11 mouse cellular contexts compared by ENCODE assay signal in genomic region chr8:120304097-120304496, GRCm38 (mm10).
A peak's percentile ranks its signal among the peaks of the same experiment; 100 is the strongest.
DNase-seq lines count a peak whose midpoint lies in the region; ATAC-seq and TF ChIP-seq lines count a peak whose summit lies in the region.
"Had no signal": no experiment of that assay in that cellular context is flagged by ENCODE, and none has a peak within 500 bp of the region (broad histone marks: within the 10 kb centered on the region; RNA-seq: fewer than 3 reads in every experiment).

No protein-coding gene starts in this region.

- H3K4me2 ChIP-seq in neural tube, embryonic 12.5 days (replicated peaks) = 0 out of 2 replicates have a peak overlapping the region, but pooled peaks have one; percentile 12
- H3K4me2 ChIP-seq in limb, embryonic 13.5 days (replicated peaks) = peak overlapping the region; percentile 12
- no peak overlapping the region for H3K4me2 ChIP-seq in stomach, postnatal 0 days (replicated peaks; ENCODE audit: low read depth)

- H3K4me1 ChIP-seq in neural tube, embryonic 12.5 days = peaks cover 74% of the 10 kb centered on the region
- H3K4me1 ChIP-seq in limb, embryonic 13.5 days = peaks cover 70% of the 10 kb centered on the region
- peaks cover 8% of the 10 kb centered on the region for H3K4me1 ChIP-seq in stomach, postnatal 0 days (replicated peaks; ENCODE audit: control insufficient read depth, insufficient read depth)

- H3K27ac ChIP-seq in neural tube, embryonic 12.5 days = peak overlapping the region; percentile 37; the same call in 1 of the 2 replicates
- peak overlapping the region; percentile 69; the same call in 1 of the 2 replicates for H3K27ac ChIP-seq in limb, embryonic 13.5 days
- H3K27ac ChIP-seq in stomach, postnatal 0 days (replicated peaks) = no peak overlapping the region

- WGBS in neural tube, embryonic 12.5 days = 22% methylated on average over 9 of the region's 9 CpGs
- 25% methylated on average over 9 of the region's 9 CpGs for WGBS in limb, embryonic 13.5 days
- WGBS in stomach, postnatal 0 days = 48% methylated on average over 9 of the region's 9 CpGs

- TF ChIP-seq CTCF in stomach, postnatal 0 days (IDR thresholded peaks at IDR 0.05; ENCODE audit: low read depth) = no peak

- no peak for ATAC-seq in neural tube, embryonic 12.5 days (ENCODE audit: low FRiP score, low read depth)
- ATAC-seq in limb, embryonic 13.5 days (ENCODE audit: low FRiP score, low read depth) = no peak
- no peak for ATAC-seq in stomach, postnatal 0 days (ENCODE audit: low FRiP score, low TSS enrichment)

- H3K4me3 ChIP-seq in neural tube, embryonic 12.5 days = no peak overlapping the region
- H3K4me3 ChIP-seq in limb, embryonic 13.5 days = no peak overlapping the region
- H3K4me3 ChIP-seq in stomach, postnatal 0 days (ENCODE audit: low read depth, low read length) = no peak overlapping the region

- H3K9me3 ChIP-seq in neural tube, embryonic 12.5 days = no peaks in the 10 kb centered on the region
- no peaks in the 10 kb centered on the region for H3K9me3 ChIP-seq in limb, embryonic 13.5 days
- no peaks in the 10 kb centered on the region for H3K9me3 ChIP-seq in stomach, postnatal 0 days (ENCODE audit: control insufficient read depth, low read length)
- H3K9me3 ChIP-seq: G1E had no signal

- peak; percentile 65 to 74 for DNase-seq in cerebellum, postnatal 10 days
- DNase-seq in cerebellum, adult 11-12 months = no peak
- no peak for DNase-seq in neural tube, embryonic 10.5 days (ENCODE audit: extremely low spot score, low spot score)
- DNase-seq in stomach, postnatal 0 days (ENCODE audit: low spot score) = no peak
- no peak for DNase-seq in ovary, adult 18-20 months (ENCODE audit: low spot score)
- no peak for DNase-seq in urinary bladder, postnatal 10 days (ENCODE audit: low spot score)
- DNase-seq: heart, adult 18-20 months; lung, postnatal 14 days had no signal

- H3K27me3 ChIP-seq in neural tube, embryonic 12.5 days (replicated peaks) = no peaks in the 10 kb centered on the region
- H3K27me3 ChIP-seq in limb, embryonic 13.5 days = no peaks in the 10 kb centered on the region
- no peaks in the 10 kb centered on the region for H3K27me3 ChIP-seq in stomach, postnatal 0 days (ENCODE audit: control insufficient read depth, insufficient read depth, low read length)

- H3K36me3 ChIP-seq in neural tube, embryonic 12.5 days = no peaks in the 10 kb centered on the region
- H3K36me3 ChIP-seq in limb, embryonic 13.5 days = no peaks in the 10 kb centered on the region
- no peaks in the 10 kb centered on the region for H3K36me3 ChIP-seq in stomach, postnatal 0 days (ENCODE audit: control insufficient read depth, insufficient read depth, low read length)
- H3K36me3 ChIP-seq: G1E had no signal

- TF ChIP-seq EP300 in stomach, postnatal 0 days (optimal IDR thresholded peaks at IDR 0.05) = no peak

- H3K9ac ChIP-seq in neural tube, embryonic 12.5 days = 0 out of 2 replicates have a peak overlapping the region, but pooled peaks have one; percentile 38
- peak overlapping the region; percentile 40; the same call in 1 of the 2 replicates for H3K9ac ChIP-seq in limb, embryonic 13.5 days
- H3K9ac ChIP-seq in stomach, postnatal 0 days (ENCODE audit: low read length) = 0 out of 2 replicates have a peak overlapping the region, but pooled peaks have one; percentile 18

Comparison
In these comparisons a context has a peak if more than half of its experiments do, and no peak if none do; other contexts are left out.
1. DNase-seq: peak in cerebellum, postnatal 10 days (2 of 2); none in cerebellum, adult 11-12 months (single experiment), neural tube, embryonic 10.5 days (single experiment), stomach, postnatal 0 days (single experiment), ovary, adult 18-20 months (single experiment) and urinary bladder, postnatal 10 days (single experiment).
2. Peak in every context shown above with its lines, with median percentiles within 50 percentile points of each other: H3K9ac ChIP-seq.